Mouse (Mus musculus) myocyte (in vitro differentiated cells): ENCODE data around the gene Hcar2.

Experiments
- CEBPB ChIP-seq: IDR thresholded peaks from 2 replicates; pipeline ENCODE4 v1.6.1; 2011; ENCODE audit warnings: mild to moderate bottlenecking, moderate library complexity; ENCODE audit not compliant: poor library complexity, insufficient read depth, severe bottlenecking
- E2F4 ChIP-seq: IDR thresholded peaks from one replicate; pipeline ENCODE4 v1.6.1; 2011; ENCODE audit warnings: mild to moderate bottlenecking, control low read depth, moderate library complexity; ENCODE audit not compliant: insufficient read depth
- MYOD1 ChIP-seq, 3 experiments: IDR thresholded peaks; one replicate each; pipeline ENCODE4 v1.6.1; 2011; ENCODE audit warnings: control low read depth in 2 of 3, low read depth in 2 of 3, mild to moderate bottlenecking in 2 of 3, moderate library complexity in 1 of 3; ENCODE audit not compliant: insufficient read length in 2 of 3, control insufficient read depth in 1 of 3
- POLR2A ChIP-seq: IDR thresholded peaks from one replicate; pipeline ENCODE4 v1.6.1; 2011; ENCODE audit warnings: low read depth, mild to moderate bottlenecking, control low read depth, moderate library complexity; ENCODE audit not compliant: insufficient read length
- REST ChIP-seq: IDR thresholded peaks from one replicate; pipeline ENCODE4 v1.6.1; 2011; ENCODE audit warnings: mild to moderate bottlenecking, control low read depth, moderate library complexity; ENCODE audit not compliant: insufficient read depth, insufficient read length
- SRF ChIP-seq: IDR thresholded peaks from one replicate; pipeline ENCODE4 v1.6.1; 2011; ENCODE audit warnings: low read depth; ENCODE audit not compliant: control insufficient read depth, insufficient read length
- TCF12 ChIP-seq: IDR thresholded peaks from one replicate; pipeline ENCODE4 v1.6.1; 2011; ENCODE audit warnings: mild to moderate bottlenecking, control low read depth; ENCODE audit not compliant: poor library complexity, insufficient read depth, severe bottlenecking
- USF1 ChIP-seq: IDR thresholded peaks from one replicate; pipeline ENCODE4 v1.6.1; 2011; ENCODE audit warnings: low read depth, mild to moderate bottlenecking, control low read depth, moderate library complexity

DNA sequence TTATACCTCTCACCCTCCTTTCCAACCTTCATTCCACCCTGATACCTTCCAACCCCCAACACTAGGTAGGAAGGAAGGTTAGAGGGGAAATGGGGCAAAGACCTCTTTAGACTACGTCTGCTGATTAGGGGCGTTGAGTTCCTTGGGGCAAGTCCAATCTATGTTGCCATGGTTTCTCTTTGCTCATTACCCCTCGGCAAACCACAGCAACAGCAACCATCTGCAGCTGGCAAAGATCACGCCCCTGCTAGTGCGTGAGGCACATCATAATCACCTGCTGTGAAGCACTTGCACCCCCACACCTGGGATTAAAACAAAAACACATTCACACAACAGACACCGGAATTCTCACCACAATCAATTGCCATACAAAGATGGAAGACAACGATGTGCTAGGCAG is 42.6 kb downstream of the Hcar2 start:
- TF ChIP-seq POLR2A: no peak
- no peak for TF ChIP-seq SRF
- TF ChIP-seq TCF12: no peak
- no peak for TF ChIP-seq USF1
- TF ChIP-seq REST: no peak
- TF ChIP-seq CEBPB: no peak
- TF ChIP-seq MYOD1 (IDR thresholded peaks at IDR 0.05; ENCODE audit: control insufficient read depth in 1 of 3, insufficient read length in 2 of 3, low read depth in 2 of 3): no peak
- TF ChIP-seq E2F4: no peak
